Mouse (Mus musculus) testis, adult 2 months (tissue): ENCODE results near the gene Rnf149. TPM values are rescaled to one million over a fixed set of nuclear protein-coding genes. Genes with fewer than 3 reads are reported as not detected.
"Not testable (repeated sequence)": the region's sequence is repeated elsewhere in the genome, so short reads cannot be mapped to it uniquely, and the experiment has no call there.

ENCODE experiments used
- H3K27ac ChIP-seq: fragments of 200-500 bp; 2 replicates; pipeline ENCODE4 v1.5.1; 2012; ENCODE audit warnings: low read depth, low read length; ENCODE audit not compliant: control insufficient read depth, insufficient read depth
- H3K27me3 ChIP-seq: fragments of 200-500 bp; 2 replicates; pipeline ENCODE4 v1.6.1; 2012; ENCODE audit warnings: mild to moderate bottlenecking, low read length, moderate library complexity; ENCODE audit not compliant: control insufficient read depth, insufficient read depth
- H3K36me3 ChIP-seq: fragments of 200-500 bp; 2 replicates; pipeline ENCODE4 v1.6.1; 2012; ENCODE audit warnings: mild to moderate bottlenecking, low read length; ENCODE audit not compliant: control insufficient read depth, insufficient read depth
- H3K4me1 ChIP-seq: fragments of 200-500 bp; 2 replicates; pipeline ENCODE4 v1.6.1; 2012; ENCODE audit warnings: low read length; ENCODE audit not compliant: control insufficient read depth, insufficient read depth
- H3K4me3 ChIP-seq: fragments of 200-500 bp; 2 replicates; pipeline ENCODE4 v1.5.1; 2012; ENCODE audit warnings: low read depth, mild to moderate bottlenecking, low read length, moderate library complexity, mixed read lengths; ENCODE audit not compliant: control insufficient read depth
- CTCF ChIP-seq: fragments of 200-500 bp; IDR thresholded peaks from 2 replicates; pipeline ENCODE4 v1.5.1; 2012; ENCODE audit warnings: low read depth, mild to moderate bottlenecking, inconsistent platforms, low read length, moderate library complexity; ENCODE audit not compliant: control insufficient read depth, insufficient read depth, insufficient replicate concordance
- POLR2A ChIP-seq: fragments of 200-500 bp; IDR thresholded peaks from 2 replicates; pipeline ENCODE4 v1.6.1; 2012; ENCODE audit warnings: low read depth, mild to moderate bottlenecking, inconsistent platforms, low read length, moderate library complexity; ENCODE audit not compliant: control insufficient read depth
- polyA plus RNA-seq: library from polyadenylated mRNA; depleted of rRNA; stranded (reverse); fragments of >200 nt; gene quantifications from 2 replicates; pipeline ENCODE4 v1.2.3, GENCODE M21; 2012

Gene Rnf149
- polyA plus RNA-seq, 1 experiment: 6.8 TPM

- H3K27ac ChIP-seq: no peak overlapping the region
- H3K36me3 ChIP-seq: no peaks in the 10 kb centered on the region
- no peak overlapping the region for H3K4me3 ChIP-seq
- peaks cover 3% of the 10 kb centered on the region for H3K4me1 ChIP-seq
- no peaks in the 10 kb centered on the region for H3K27me3 ChIP-seq
- TF ChIP-seq POLR2A (no peak), CTCF (no peak)
Observed at GRCm38 (mm10) chr1:39613061-39613460, 35.9 kb upstream of the Rnf149 start.

GRCm38 (mm10) chr1:39612491-39612890 is 35.3 kb upstream of the Rnf149 start:
- Histone ChIP-seq H3K27ac (no peak overlapping the region), H3K4me1 (peaks cover 3% of the 10 kb centered on the region), H3K4me3 (no peak overlapping the region), H3K36me3 (no peaks in the 10 kb centered on the region), H3K27me3 (no peaks in the 10 kb centered on the region)
- no peak for TF ChIP-seq POLR2A
- no peak for TF ChIP-seq CTCF

GRCm38 (mm10) chr1:39608534-39608933 is 31.3 kb upstream of the Rnf149 start:
- Histone ChIP-seq H3K27ac (no peak overlapping the region), H3K27me3 (no peaks in the 10 kb centered on the region)
- no peak for TF ChIP-seq POLR2A
- no peak for TF ChIP-seq CTCF

GRCm38 (mm10) chr1:39602477-39602876 is 25.3 kb upstream of the Rnf149 start:
- no peak overlapping the region for H3K4me3 ChIP-seq
- H3K27ac ChIP-seq: no peak overlapping the region
- no peaks in the 10 kb centered on the region for H3K4me1 ChIP-seq
- H3K27me3 ChIP-seq: no peaks in the 10 kb centered on the region
- TF ChIP-seq CTCF (no peak), POLR2A (no peak)
- no peaks in the 10 kb centered on the region for H3K36me3 ChIP-seq

More at GRCm38 (mm10) chr1:39608534-39608933, 31.3 kb upstream of the Rnf149 start:
- Histone ChIP-seq H3K36me3 (no peaks in the 10 kb centered on the region), H3K4me1 (no peaks in the 10 kb centered on the region), H3K4me3 (no peak overlapping the region)

GRCm38 (mm10) chr1:39598726-39599125 is 21.5 kb upstream of the Rnf149 start:
- H3K27me3 ChIP-seq: no peaks in the 10 kb centered on the region
- no peak overlapping the region for H3K4me3 ChIP-seq
- H3K27ac ChIP-seq: no peak overlapping the region
- H3K36me3 ChIP-seq: no peaks in the 10 kb centered on the region
- H3K4me1 ChIP-seq: no peaks in the 10 kb centered on the region
- TF ChIP-seq CTCF: no peak
- TF ChIP-seq POLR2A: no peak

- H3K4me1 ChIP-seq, H3K36me3 ChIP-seq, H3K27ac ChIP-seq: not testable (repeated sequence)
Observed at GRCm38 (mm10) chr1:39597135-39597534, 19.9 kb upstream of the Rnf149 start.

GRCm38 (mm10) chr1:39593836-39594235 is 16.6 kb upstream of the Rnf149 start:
- Histone ChIP-seq H3K4me3 (no peak overlapping the region), H3K27me3 (no peaks in the 10 kb centered on the region), H3K4me1 (no peaks in the 10 kb centered on the region), H3K36me3 (no peaks in the 10 kb centered on the region), H3K27ac (no peak overlapping the region)
- TF ChIP-seq CTCF (no peak), POLR2A (no peak)

More at GRCm38 (mm10) chr1:39597135-39597534, 19.9 kb upstream of the Rnf149 start:
- H3K27me3 ChIP-seq, H3K4me3 ChIP-seq: not testable (repeated sequence)

GRCm38 (mm10) chr1:39592090-39592489 is 14.9 kb upstream of the Rnf149 start:
- H3K27ac ChIP-seq: no peak overlapping the region
- no peaks in the 10 kb centered on the region for H3K27me3 ChIP-seq
- no peaks in the 10 kb centered on the region for H3K4me1 ChIP-seq
- no peaks in the 10 kb centered on the region for H3K36me3 ChIP-seq
- TF ChIP-seq CTCF (no peak), POLR2A (no peak)
- H3K4me3 ChIP-seq: no peak overlapping the region

- H3K27ac ChIP-seq, H3K4me1 ChIP-seq, H3K4me3 ChIP-seq, H3K27me3 ChIP-seq, H3K36me3 ChIP-seq: not testable (repeated sequence)
Observed at GRCm38 (mm10) chr1:39591557-39591956, 14.4 kb upstream of the Rnf149 start.
